Mouse (Mus musculus) lung, adult 2 months (tissue): ENCODE results near the gene Usp34.

ENCODE experiments used
- CTCF ChIP-seq: fragments of 200-500 bp; IDR thresholded peaks from 2 replicates; pipeline ENCODE4 v1.5.1; 2011; ENCODE audit warnings: mild to moderate bottlenecking, low read length, control low read depth; ENCODE audit not compliant: insufficient read depth
- POLR2A ChIP-seq: fragments of 200-500 bp; IDR thresholded peaks from 2 replicates; pipeline ENCODE4 v1.6.1; 2011; ENCODE audit warnings: low read depth, mild to moderate bottlenecking, control low read depth, low read length, borderline replicate concordance; ENCODE audit errors: extremely low read depth

DNA sequence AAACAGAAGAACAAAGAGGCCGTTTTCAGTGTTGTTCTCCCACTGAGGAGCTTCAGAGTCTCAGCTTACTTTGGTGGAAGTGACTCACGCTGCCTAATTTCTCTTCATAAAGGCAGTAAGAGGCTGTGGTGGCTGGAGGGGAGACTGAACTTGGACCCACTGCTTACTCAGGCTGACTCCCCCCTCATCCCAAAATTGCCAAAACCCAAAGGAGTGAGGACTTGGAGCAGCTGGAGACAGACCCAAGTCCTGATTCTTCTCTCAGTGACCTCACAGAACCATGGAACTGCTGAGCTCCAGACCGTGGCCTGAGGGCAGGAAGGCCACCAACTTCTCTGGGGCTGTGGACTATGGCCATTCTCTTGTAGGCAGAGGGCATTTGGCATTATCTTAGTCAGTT is 212.3 kb downstream of the Usp34 start:
- TF ChIP-seq CTCF: no peak
- TF ChIP-seq POLR2A: no peak
